Mouse (Mus musculus) T-cell, adult 2 months (primary cell): Measurements from ENCODE around the gene Scarb1.

ENCODE experiments used
- DNase-seq: peaks from one replicate; pipeline ENCODE4 v3.0.0; 2022; ENCODE audit warnings: low spot score

Scarb1 gene

GRCm38 (mm10) chr5:125364851-125365429 lies 24.0 kb upstream of the Scarb1 start:
- no peak for DNase-seq

- no peak for DNase-seq
Observed at GRCm38 (mm10) chr5:125363894-125364293, 23.0 kb upstream of the Scarb1 start.

GRCm38 (mm10) chr5:125360981-125361510 lies 20.2 kb upstream of the Scarb1 start:
- no peak for DNase-seq

- DNase-seq, result no peak
Observed at GRCm38 (mm10) chr5:125360566-125360965, 19.7 kb upstream of the Scarb1 start.

- DNase-seq, result no peak
Observed at GRCm38 (mm10) chr5:125358270-125358608, 17.3 kb upstream of the Scarb1 start.

GRCm38 (mm10) chr5:125357543-125358269 lies 16.8 kb upstream of the Scarb1 start:
- no peak for DNase-seq

GRCm38 (mm10) chr5:125355650-125356049 lies 14.8 kb upstream of the Scarb1 start:
- DNase-seq, result no peak

GRCm38 (mm10) chr5:125354885-125355492 lies 14.1 kb upstream of the Scarb1 start:
- no peak for DNase-seq

- no peak for DNase-seq
Observed at GRCm38 (mm10) chr5:125352781-125353294, 11.9 kb upstream of the Scarb1 start.

GRCm38 (mm10) chr5:125351939-125352338 lies 11.0 kb upstream of the Scarb1 start:
- DNase-seq, result no peak

GRCm38 (mm10) chr5:125351057-125351456 lies 10.2 kb upstream of the Scarb1 start:
- DNase-seq, result no peak

- no peak for DNase-seq
Observed at GRCm38 (mm10) chr5:125349391-125349790, 8.5 kb upstream of the Scarb1 start.

- peak; percentile 50 for DNase-seq
Observed at GRCm38 (mm10) chr5:125348487-125348886, 7.6 kb upstream of the Scarb1 start.

- DNase-seq, result no peak
Observed at GRCm38 (mm10) chr5:125348067-125348466, 7.2 kb upstream of the Scarb1 start.

- no peak for DNase-seq
Observed at GRCm38 (mm10) chr5:125344296-125344695, 3.4 kb upstream of the Scarb1 start.

GRCm38 (mm10) chr5:125341459-125342090 lies 681 bp upstream of the Scarb1 start:
- no peak for DNase-seq

GRCm38 (mm10) chr5:125339851-125340531 lies 903 bp downstream of the Scarb1 start:
- DNase-seq, result peak; percentile 21

GRCm38 (mm10) chr5:125339108-125339751 lies 1.7 kb downstream of the Scarb1 start:
- DNase-seq, result peak; percentile 56

- DNase-seq, result no peak
Observed at GRCm38 (mm10) chr5:125337526-125337925, 3.4 kb downstream of the Scarb1 start.

GRCm38 (mm10) chr5:125337012-125337411 lies 3.9 kb downstream of the Scarb1 start:
- DNase-seq, result no peak

GRCm38 (mm10) chr5:125333009-125333408 lies 7.9 kb downstream of the Scarb1 start:
- no peak for DNase-seq
